Mouse (Mus musculus) CH12.LX (cell line): ENCODE measurements at regions not wholly inside any gene's neighbourhood (a gene's known extent, or its start where the extent isn't known, plus 50 kb on each side); places are given as distances from the start of the nearest gene placed in this dataset.

ENCODE experiments used
- CTCF ChIP-seq, 2 experiments: IDR thresholded peaks in 1 of 2; conservative IDR thresholded peaks in 1 of 2; 2 replicates each; pipeline ENCODE4 v1.5.1; 2011 to 2012; ENCODE audit warnings: low read depth in 2 of 2, low read length in 2 of 2, improper control_type of control experiment in 1 of 2, inconsistent platforms in 1 of 2, mild to moderate bottlenecking in 1 of 2, moderate library complexity in 1 of 2
- EP300 ChIP-seq: IDR thresholded peaks from 2 replicates; pipeline ENCODE4 v1.6.1; 2011; ENCODE audit warnings: low read length, improper control_type of control experiment
- ETS1 ChIP-seq: conservative IDR thresholded peaks from 2 replicates; pipeline ENCODE4 v1.6.1; 2012; ENCODE audit warnings: low read depth, mild to moderate bottlenecking, inconsistent platforms, low read length, improper control_type of control experiment, moderate library complexity
- HCFC1 ChIP-seq: IDR thresholded peaks from 2 replicates; pipeline ENCODE4 v1.6.1; 2012; ENCODE audit warnings: low read depth, mild to moderate bottlenecking, inconsistent platforms, low read length, improper control_type of control experiment
- KAT2A ChIP-seq: IDR thresholded peaks from 2 replicates; pipeline ENCODE4 v1.6.1; 2012; ENCODE audit warnings: low read length, improper control_type of control experiment, inconsistent platforms; ENCODE audit not compliant: insufficient replicate concordance
- MAFK ChIP-seq: IDR thresholded peaks from 2 replicates; pipeline ENCODE4 v1.6.1; 2011; ENCODE audit warnings: low read length, improper control_type of control experiment; ENCODE audit not compliant: insufficient replicate concordance
- MXI1 ChIP-seq: IDR thresholded peaks from 2 replicates; pipeline ENCODE4 v1.6.1; 2011; ENCODE audit warnings: mild to moderate bottlenecking, low read depth, low read length, improper control_type of control experiment
- POLR2A ChIP-seq: IDR thresholded peaks from 2 replicates; pipeline ENCODE4 v1.6.1; 2011; ENCODE audit warnings: low read depth, mild to moderate bottlenecking, improper control_type of control experiment, low read length
- RAD21 ChIP-seq: IDR thresholded peaks from 2 replicates; pipeline ENCODE4 v1.6.1; 2011; ENCODE audit warnings: low read depth, mild to moderate bottlenecking, low read length, improper control_type of control experiment, moderate library complexity
- RCOR1 ChIP-seq: conservative IDR thresholded peaks from 2 replicates; pipeline ENCODE4 v1.6.1; 2012; ENCODE audit warnings: low read depth, mild to moderate bottlenecking, inconsistent platforms, low read length, improper control_type of control experiment
- TCF12 ChIP-seq: IDR thresholded peaks from 2 replicates; pipeline ENCODE4 v1.6.1; 2014; ENCODE audit warnings: low read depth, mild to moderate bottlenecking, inconsistent platforms, low read length, improper control_type of control experiment
- USF1 ChIP-seq: IDR thresholded peaks from 2 replicates; pipeline ENCODE4 v1.6.1; 2014; ENCODE audit warnings: low read depth, mild to moderate bottlenecking, inconsistent platforms, low read length, improper control_type of control experiment
- ZKSCAN1 ChIP-seq: IDR thresholded peaks from 2 replicates; pipeline ENCODE4 v1.6.1; 2012; ENCODE audit warnings: low read depth, inconsistent platforms, low read length, improper control_type of control experiment, borderline replicate concordance
- ZNF384 ChIP-seq: IDR thresholded peaks from 2 replicates; pipeline ENCODE4 v1.6.1; 2012; ENCODE audit warnings: low read depth, low read length, improper control_type of control experiment, inconsistent platforms

DNA sequence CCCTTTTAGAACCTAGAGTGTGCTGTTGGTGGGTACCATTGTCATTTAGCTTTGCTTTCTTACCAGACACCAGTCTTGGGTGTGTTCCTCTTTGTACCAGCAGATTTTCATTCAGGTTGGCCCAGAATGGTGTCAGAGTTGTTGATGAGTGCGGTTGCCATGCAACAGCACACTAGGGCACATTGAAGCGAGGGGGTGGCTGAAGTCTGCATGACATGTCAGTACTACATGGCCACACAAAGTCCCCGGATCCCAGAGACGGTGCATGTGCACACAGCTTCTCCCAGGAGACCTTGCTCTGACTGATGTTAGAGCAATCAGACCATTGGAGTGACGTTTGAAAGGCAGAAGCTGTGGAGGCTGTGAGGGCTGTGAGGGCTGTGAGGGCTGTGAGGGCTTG lies 189.9 kb downstream of the Gadd45g start:
- TF ChIP-seq CTCF (conservative IDR thresholded peaks at IDR 0.05 in 1 of 2, IDR thresholded peaks at IDR 0.05 in 1 of 2; ENCODE audit: low read depth in 2 of 2, low read length in 2 of 2) (no peak), EP300 (no peak), POLR2A (no peak), MAFK (no peak), TCF12 (no peak), ZKSCAN1 (no peak), USF1 (no peak), ZNF384 (no peak), KAT2A (no peak), MXI1 (no peak), HCFC1 (no peak), RCOR1 (no peak), RAD21 (no peak), ETS1 (no peak)
